Mouse (Mus musculus) midbrain, embryonic 16.5 days (tissue): ENCODE measurements around the gene Tmem104. TPM values are rescaled to one million over a fixed set of nuclear protein-coding genes. Genes with fewer than 3 reads are reported as not detected.

Experiments
- ATAC-seq: fragments of 200-750 bp; cut with Nextera tagmentation; 2 replicates; pipeline ENCODE4 v1.8.0; 2017; ENCODE audit warnings: moderate TSS enrichment
- H3K27ac ChIP-seq: fragments of 300-500 bp; sonication (generic); 2 replicates; pipeline ENCODE4 v1.5.1; 2014; ENCODE audit warnings: mild to moderate bottlenecking, low read length, mixed read lengths
- H3K27me3 ChIP-seq: fragments of 300-500 bp; sonication (generic); 2 replicates; pipeline ENCODE4 v1.6.1; 2014; ENCODE audit warnings: low read depth, low read length, mixed read lengths; ENCODE audit not compliant: control insufficient read depth, insufficient read depth
- H3K36me3 ChIP-seq: fragments of 300-500 bp; sonication (generic); 2 replicates; pipeline ENCODE4 v1.6.1; 2014; ENCODE audit warnings: mild to moderate bottlenecking, low read length, moderate library complexity, mixed read lengths; ENCODE audit not compliant: control insufficient read depth, insufficient read depth
- H3K4me1 ChIP-seq: fragments of 300-500 bp; sonication (generic); 2 replicates; pipeline ENCODE4 v1.6.1; 2014; ENCODE audit warnings: mild to moderate bottlenecking, low read length, mixed read lengths; ENCODE audit not compliant: control insufficient read depth, insufficient read depth
- H3K4me2 ChIP-seq: fragments of 300-500 bp; sonication (generic); 2 replicates; pipeline ENCODE4 v1.6.1; 2014; ENCODE audit warnings: mild to moderate bottlenecking, low read length, mixed read lengths
- H3K4me3 ChIP-seq: fragments of 300-500 bp; sonication (generic); 2 replicates; pipeline ENCODE4 v1.5.1; 2014; ENCODE audit warnings: low read depth, mild to moderate bottlenecking, low read length, moderate library complexity, mixed read lengths
- H3K9ac ChIP-seq: fragments of 300-500 bp; sonication (generic); 2 replicates; pipeline ENCODE4 v1.6.1; 2014; ENCODE audit warnings: low read depth, low read length, mixed read lengths
- H3K9me3 ChIP-seq: fragments of 300-500 bp; sonication (generic); replicated peaks from 2 replicates; pipeline ENCODE4 v1.6.1; 2014; ENCODE audit warnings: mild to moderate bottlenecking, low read length, mixed read lengths; ENCODE audit not compliant: control insufficient read depth, poor library complexity, severe bottlenecking
- WGBS: fragments of 180-500 bp; shearing (Covaris S2); extraction: QIAGEN DNeasy Blood & Tissue Kit; methylation state at CpG from one replicate; pipeline ENCODE4 v1.1.7; 2014; 5-methylcytosine and 5-hydroxymethylcytosine counted together
- polyA plus RNA-seq: library from polyadenylated mRNA; unstranded; fragments of >200 nt; fragmentation: Nextera tagmentation; extraction: Ambion mirVana; gene quantifications from 2 replicates; pipeline ENCODE4 v1.2.1, GENCODE M21; 2015

Tmem104 gene
- polyA plus RNA-seq, 1 experiment from 2014 or later = 12.5 TPM

DNA sequence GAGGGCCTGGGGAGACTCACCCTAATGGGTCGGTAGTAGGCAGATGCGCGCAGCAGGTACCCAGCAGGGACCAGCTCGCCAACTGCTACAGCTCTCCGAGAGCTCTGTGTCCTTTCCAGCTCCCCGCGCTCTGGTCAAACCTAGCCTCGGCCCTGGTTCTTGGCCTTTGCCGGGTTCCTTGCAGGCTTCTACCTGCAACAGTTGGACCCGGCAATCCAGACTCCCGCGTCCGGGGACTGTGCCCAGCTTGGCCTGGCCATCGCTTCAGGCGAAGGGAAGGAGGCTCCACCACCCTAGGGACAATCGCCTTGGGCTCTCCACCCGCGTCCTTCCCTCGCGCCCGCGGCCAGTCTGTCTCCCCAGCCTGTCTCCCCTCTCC lies 79.1 kb downstream of the Tmem104 start:
- H3K4me3 ChIP-seq = peak overlapping the region; percentile 36
- 3% methylated on average over 22 of the region's 22 CpGs for WGBS
- H3K4me2 ChIP-seq = peak overlapping the region; percentile 63
- H3K27ac ChIP-seq = no peak overlapping the region
- no peaks in the 10 kb centered on the region for H3K9me3 ChIP-seq
- peaks cover 21% of the 10 kb centered on the region for H3K4me1 ChIP-seq
- H3K36me3 ChIP-seq = peaks cover 14% of the 10 kb centered on the region
- peaks cover 67% of the 10 kb centered on the region for H3K27me3 ChIP-seq
- ATAC-seq = no peak
- peak overlapping the region; percentile 61; the same call in 1 of the 2 replicates for H3K9ac ChIP-seq

DNA sequence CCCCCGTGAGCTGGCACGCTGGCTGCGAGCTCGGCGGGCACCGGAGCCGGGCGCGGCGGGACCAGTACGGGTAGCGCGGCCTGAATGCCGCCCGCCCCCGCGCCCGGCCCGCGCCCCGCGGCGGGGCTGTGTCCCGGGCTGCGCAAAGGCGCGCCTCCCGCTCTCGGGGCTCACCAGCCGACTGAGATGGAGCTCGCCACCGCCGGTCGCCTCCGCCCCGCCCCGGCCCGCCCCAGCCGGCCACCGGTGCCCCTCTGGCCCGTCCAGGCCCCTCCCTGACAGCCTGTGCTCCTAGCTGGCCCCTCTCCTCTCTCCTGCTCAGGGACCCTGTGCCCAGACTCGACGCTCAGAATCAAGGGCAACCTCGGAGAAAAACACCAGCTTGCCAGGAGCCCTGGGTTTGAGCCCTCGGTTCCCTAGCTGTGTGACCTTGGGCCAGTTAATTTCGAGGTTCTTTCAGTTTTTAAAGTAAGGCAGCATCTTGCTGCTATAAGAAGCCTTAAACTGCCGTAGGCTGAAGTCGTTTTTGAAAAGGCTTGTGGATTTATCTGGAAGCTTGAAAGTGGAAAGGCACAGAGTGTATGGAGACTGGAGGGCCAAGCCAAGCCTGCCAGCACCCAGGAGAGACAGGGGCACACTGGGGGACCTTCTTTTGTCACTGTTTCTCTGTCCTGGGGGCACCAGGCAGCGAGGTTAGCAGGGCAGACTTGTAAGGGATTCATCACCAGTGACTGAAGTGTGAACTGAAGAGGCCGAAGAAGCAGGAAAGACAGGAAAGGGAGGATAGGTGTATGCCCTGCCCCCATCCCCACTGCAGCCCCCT lies 80.0 kb downstream of the Tmem104 start, which contains the start of gene Grin2c:
TSS of gene Grin2c (minus strand) at position 183 of the 823 bp plus-strand sequence.
- peak within 1 kb of the TSS; percentile 63 for H3K4me2 ChIP-seq
- no peak for ATAC-seq
- no peak within 1 kb of the TSS for H3K27ac ChIP-seq
- H3K36me3 ChIP-seq = peaks cover 18% of the 10 kb centered on the region
- H3K4me1 ChIP-seq = peaks cover 21% of the 10 kb centered on the region
- peak within 1 kb of the TSS; percentile 36 for H3K4me3 ChIP-seq
- no peaks in the 10 kb centered on the region for H3K9me3 ChIP-seq
- H3K9ac ChIP-seq = peak within 1 kb of the TSS; percentile 61; the same call in 1 of the 2 replicates
- WGBS = 9% methylated on average over 26 of the region's 50 CpGs
- H3K27me3 ChIP-seq = peaks cover 63% of the 10 kb centered on the region

DNA sequence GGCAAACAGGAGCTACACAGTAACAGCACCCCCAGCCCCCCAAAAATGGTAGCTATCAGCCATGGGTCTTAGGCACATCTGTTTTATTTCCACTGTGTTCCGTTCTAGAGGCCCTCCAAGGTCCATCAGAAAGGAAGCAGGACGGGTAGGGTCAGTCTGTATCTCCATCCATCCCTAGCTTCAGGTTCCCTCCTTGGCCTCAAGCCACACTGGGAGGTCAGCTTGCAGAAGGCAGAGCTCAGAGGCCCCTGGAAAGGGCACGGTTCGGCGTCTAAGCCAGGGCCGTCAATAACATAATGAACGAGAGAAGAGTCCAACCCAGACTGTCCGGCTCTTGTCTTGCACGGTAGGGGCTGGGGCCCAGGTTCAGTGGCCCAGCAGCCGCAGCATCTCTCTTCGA lies 80.7 kb downstream of the Tmem104 start:
- peaks cover 18% of the 10 kb centered on the region for H3K36me3 ChIP-seq
- H3K9ac ChIP-seq = no peak overlapping the region
- H3K4me3 ChIP-seq = no peak overlapping the region
- peaks cover 56% of the 10 kb centered on the region for H3K27me3 ChIP-seq
- H3K4me1 ChIP-seq = peaks cover 21% of the 10 kb centered on the region
- WGBS = 74% methylated on average over 11 of the region's 11 CpGs
- no peaks in the 10 kb centered on the region for H3K9me3 ChIP-seq
- ATAC-seq = no peak
- H3K4me2 ChIP-seq = no peak overlapping the region
- no peak overlapping the region for H3K27ac ChIP-seq

DNA sequence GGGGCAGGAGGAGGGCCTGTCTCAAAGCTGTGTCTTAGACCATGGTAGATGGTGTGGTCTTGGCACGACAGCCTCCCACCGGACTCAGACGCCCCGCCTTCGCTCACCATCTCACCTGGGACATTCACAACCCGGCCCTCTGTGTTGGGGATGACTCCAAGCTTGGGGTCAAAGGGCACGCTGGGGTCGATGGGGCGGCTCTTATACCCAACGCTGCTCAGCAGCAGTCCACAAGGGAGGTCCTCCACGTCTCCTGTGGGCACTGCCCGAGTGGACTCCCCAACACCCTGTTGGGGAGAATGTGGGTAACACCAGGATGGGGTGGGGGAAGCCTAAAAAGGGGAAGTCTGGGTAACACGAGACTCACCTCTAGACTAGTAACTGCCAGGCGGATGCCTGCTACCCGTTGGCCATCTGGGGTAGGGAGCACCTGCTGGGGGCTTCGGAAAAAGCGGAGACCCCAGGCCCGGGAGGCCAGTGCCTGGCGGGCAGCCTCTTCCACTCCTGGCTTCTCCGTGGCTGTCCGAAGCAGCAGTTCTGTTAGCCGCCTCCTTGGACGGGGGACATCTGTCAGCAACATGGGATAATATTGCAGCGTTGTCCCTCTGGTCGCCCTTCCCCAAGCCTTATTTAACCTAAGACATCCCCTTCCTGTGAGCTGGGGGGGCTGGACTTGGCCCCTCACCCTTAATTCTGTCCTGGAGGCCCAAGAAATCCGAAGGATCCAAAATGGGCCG lies 82.2 kb downstream of the Tmem104 start:
- 90% methylated on average over 27 of the region's 27 CpGs for WGBS
- H3K27ac ChIP-seq = no peak overlapping the region
- no peak overlapping the region for H3K4me2 ChIP-seq
- H3K27me3 ChIP-seq = peaks cover 43% of the 10 kb centered on the region
- peaks cover 18% of the 10 kb centered on the region for H3K36me3 ChIP-seq
- ATAC-seq = no peak
- no peak overlapping the region for H3K4me3 ChIP-seq
- no peak overlapping the region for H3K9ac ChIP-seq
- H3K4me1 ChIP-seq = peaks cover 21% of the 10 kb centered on the region
- H3K9me3 ChIP-seq = no peaks in the 10 kb centered on the region

DNA sequence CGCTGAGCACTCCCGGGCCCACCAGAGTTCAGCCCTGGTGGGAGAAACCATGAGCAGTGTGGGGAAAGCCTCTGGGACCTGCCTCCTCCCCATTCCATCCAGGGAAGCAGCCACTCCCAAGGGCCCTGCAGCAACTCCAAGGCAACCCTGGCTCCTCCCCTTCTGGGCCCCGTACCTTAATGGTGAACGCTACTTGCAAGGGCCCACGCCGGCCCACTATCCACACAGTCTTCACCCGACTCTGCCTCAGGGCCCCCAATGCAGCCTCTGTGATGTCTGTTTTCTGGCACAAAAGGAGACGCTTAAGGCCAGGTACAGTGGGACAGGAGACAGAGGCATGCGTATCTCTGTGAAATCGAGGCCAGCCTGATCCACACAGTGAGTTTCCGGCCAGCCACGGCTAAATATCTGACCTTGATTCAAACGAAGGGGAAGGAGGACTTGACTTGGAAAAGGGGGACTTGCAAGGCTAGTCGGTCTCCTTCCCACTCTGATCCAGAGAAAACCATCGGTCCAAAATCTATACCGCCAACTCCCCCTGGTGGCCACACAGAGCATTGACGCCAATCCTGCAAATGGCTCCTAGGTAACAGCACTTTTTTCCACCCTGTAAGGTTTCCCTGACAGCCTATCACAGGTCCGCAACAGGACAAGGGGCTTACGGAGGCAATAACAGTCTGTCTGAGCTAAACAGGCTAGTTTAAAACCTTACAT lies 83.0 kb downstream of the Tmem104 start:
- peaks cover 36% of the 10 kb centered on the region for H3K27me3 ChIP-seq
- WGBS = 25% methylated on average over 17 of the region's 19 CpGs
- peak; percentile 26; the same call in 1 of the 2 replicates for ATAC-seq

DNA sequence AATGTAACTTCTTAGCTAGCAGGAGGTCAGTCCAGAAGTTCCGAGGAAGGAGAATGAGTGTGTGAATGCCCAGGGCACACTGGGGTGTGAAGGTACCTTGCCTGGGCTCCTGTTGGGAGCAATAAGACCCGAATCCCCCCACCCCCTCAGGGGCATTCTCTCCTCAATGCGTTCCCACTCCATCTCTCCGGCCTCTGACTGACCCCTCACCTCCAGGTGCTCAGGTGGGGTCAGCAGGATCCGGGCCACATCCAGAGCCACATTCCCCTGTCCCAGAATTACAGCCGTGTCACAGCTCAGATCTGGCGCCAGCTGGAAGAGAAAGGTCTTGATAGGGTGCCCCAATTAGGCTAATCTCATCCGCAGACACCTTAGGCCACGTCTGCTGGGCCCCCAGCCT lies 83.8 kb downstream of the Tmem104 start:
- H3K9ac ChIP-seq = no peak overlapping the region
- no peak for ATAC-seq
- H3K9me3 ChIP-seq = no peaks in the 10 kb centered on the region
- peaks cover 18% of the 10 kb centered on the region for H3K36me3 ChIP-seq
- H3K27me3 ChIP-seq = peaks cover 28% of the 10 kb centered on the region
- H3K4me3 ChIP-seq = no peak overlapping the region
- peaks cover 27% of the 10 kb centered on the region for H3K4me1 ChIP-seq
- H3K27ac ChIP-seq = no peak overlapping the region
- no peak overlapping the region for H3K4me2 ChIP-seq
- WGBS = 80% methylated on average over 9 of the region's 9 CpGs

More for the DNA sequence above, 83.0 kb downstream of the Tmem104 start:
- H3K4me3 ChIP-seq = no peak overlapping the region
- no peak overlapping the region for H3K9ac ChIP-seq
- no peaks in the 10 kb centered on the region for H3K9me3 ChIP-seq
- H3K36me3 ChIP-seq = peaks cover 18% of the 10 kb centered on the region
- H3K4me1 ChIP-seq = peaks cover 22% of the 10 kb centered on the region
- H3K27ac ChIP-seq = no peak overlapping the region
- no peak overlapping the region for H3K4me2 ChIP-seq

DNA sequence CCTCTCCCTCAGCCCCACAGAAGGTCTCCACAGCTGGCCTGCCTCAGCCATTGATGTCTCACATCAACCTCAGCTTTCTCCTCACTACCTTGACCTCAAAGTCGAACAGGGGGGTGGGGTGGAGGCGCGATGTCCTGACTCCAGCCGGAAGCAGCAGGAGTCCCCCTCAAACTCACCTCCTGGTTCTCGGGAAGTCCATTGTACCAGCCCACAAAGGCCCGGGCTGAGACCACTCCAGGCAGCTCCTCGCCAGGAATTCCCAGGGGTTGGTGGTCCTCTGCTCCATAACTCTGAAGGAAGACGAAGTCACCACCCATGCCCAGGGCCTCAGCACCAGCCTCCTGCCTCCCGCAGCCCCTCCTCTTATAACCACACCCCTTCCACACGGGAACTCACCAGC lies 84.2 kb downstream of the Tmem104 start:
- no peak overlapping the region for H3K27ac ChIP-seq
- H3K4me3 ChIP-seq = no peak overlapping the region
- 75% methylated on average over 10 of the region's 10 CpGs for WGBS
- H3K9me3 ChIP-seq = no peaks in the 10 kb centered on the region
- ATAC-seq = no peak
- H3K4me1 ChIP-seq = peaks cover 27% of the 10 kb centered on the region
- H3K27me3 ChIP-seq = peaks cover 24% of the 10 kb centered on the region
- no peak overlapping the region for H3K9ac ChIP-seq
- H3K4me2 ChIP-seq = no peak overlapping the region
- peaks cover 18% of the 10 kb centered on the region for H3K36me3 ChIP-seq

DNA sequence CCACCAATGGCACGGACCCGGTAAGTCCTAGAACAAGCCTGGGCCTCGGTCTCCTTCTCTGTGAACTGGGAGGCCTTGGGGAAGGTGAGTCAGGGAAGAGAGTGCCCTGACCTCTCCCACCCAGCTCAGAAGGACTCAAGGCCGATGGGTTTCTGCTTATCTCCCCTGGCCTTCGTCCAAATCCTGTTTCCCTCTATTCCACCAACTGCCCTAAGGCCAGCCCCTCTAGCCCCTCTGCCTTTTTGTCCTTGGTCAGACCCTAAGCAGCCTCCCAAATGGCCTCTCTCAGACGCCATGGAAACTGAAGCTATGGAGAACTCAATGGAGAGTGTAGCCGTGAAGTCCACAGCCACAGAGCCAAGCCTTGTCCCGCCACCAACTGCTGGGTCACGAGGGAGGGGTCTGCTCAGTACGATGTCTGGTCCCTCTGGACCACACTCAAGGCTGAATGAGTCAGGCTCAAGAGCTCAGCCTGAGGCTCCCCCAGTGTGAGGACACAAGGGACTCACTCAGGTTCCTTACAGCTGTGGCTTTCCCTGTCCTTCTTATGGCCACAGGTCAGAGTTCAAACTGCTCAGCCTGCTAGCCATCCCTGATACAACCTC lies 85.7 kb downstream of the Tmem104 start:
- Histone ChIP-seq H3K9me3 (no peaks in the 10 kb centered on the region), H3K9ac (no peak overlapping the region; the same call in 1 of the 2 replicates)

More for the DNA sequence above, 85.7 kb downstream of the Tmem104 start:
- no peak overlapping the region for H3K4me3 ChIP-seq
- no peak for ATAC-seq
- peaks cover 23% of the 10 kb centered on the region for H3K4me1 ChIP-seq
- H3K4me2 ChIP-seq = no peak overlapping the region
- 63% methylated on average over 10 of the region's 10 CpGs for WGBS
- no peak overlapping the region for H3K27ac ChIP-seq
- peaks cover 17% of the 10 kb centered on the region for H3K36me3 ChIP-seq
- H3K27me3 ChIP-seq = peaks cover 9% of the 10 kb centered on the region
